ENCODE assay signal across 16 mouse cellular contexts in the genomic region with DNA sequence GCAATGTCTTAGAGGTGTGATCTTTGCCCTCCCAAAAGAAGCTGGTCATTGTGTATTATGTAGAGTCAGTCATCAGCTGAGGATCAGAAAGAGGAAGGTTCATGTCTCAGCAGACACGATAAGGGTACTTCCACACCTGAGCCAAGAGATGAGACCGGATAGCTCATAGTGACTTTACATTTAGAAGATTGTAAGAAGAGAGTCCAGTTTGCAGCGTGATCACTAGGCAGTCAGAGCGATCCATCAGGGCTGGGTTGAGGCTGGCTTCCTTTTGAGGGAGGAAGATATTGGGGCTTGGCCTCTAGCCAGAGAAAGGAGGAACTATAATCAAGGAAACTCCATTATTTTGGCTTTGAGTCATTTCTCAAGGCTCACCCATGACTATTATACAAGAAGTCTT. TPM values are rescaled to one million over a fixed set of nuclear protein-coding genes. Genes with fewer than 3 reads are reported as not detected.
DNase-seq lines count a peak whose midpoint lies in the region; ATAC-seq and TF ChIP-seq lines count a peak whose summit lies in the region.
"Had no signal": no experiment of that assay in that cellular context is flagged by ENCODE, and none has a peak within 500 bp of the region (broad histone marks: within the 10 kb centered on the region; RNA-seq: fewer than 3 reads in every experiment).

No protein-coding gene starts in this region.

- TF ChIP-seq CTCF in MEL (IDR thresholded peaks at IDR 0.05 in 2 of 3, conservative IDR thresholded peaks at IDR 0.05 in 1 of 3; ENCODE audit: control insufficient read depth in 1 of 3, insufficient read depth in 1 of 3, low read depth in 2 of 3, low read length in 3 of 3, poor library complexity in 1 of 3, severe bottlenecking in 1 of 3) = no peak

- peaks cover 14 to 23% of the 10 kb centered on the region in 2 experiments for H3K4me1 ChIP-seq in MEL (ENCODE audit: control insufficient read depth in 1 of 2, insufficient read depth in 2 of 2, low read length in 2 of 2)
- H3K4me1 ChIP-seq in heart, embryonic 12.5 days (replicated peaks) = peaks cover 50% of the 10 kb centered on the region

- H3K4me3 ChIP-seq in MEL (ENCODE audit: control insufficient read depth in 1 of 2, insufficient read depth in 1 of 2, low read depth in 2 of 2, low read length in 2 of 2) = no peak overlapping the region
- no peak overlapping the region for H3K4me3 ChIP-seq in heart, embryonic 12.5 days
- H3K4me3 ChIP-seq: limb, embryonic 15.5 days; midbrain, embryonic 10.5 days had no signal

- H3K9ac ChIP-seq in MEL (ENCODE audit: control insufficient read depth, low read depth, low read length, poor library complexity, severe bottlenecking) = no peak overlapping the region
- H3K9ac ChIP-seq in heart, embryonic 12.5 days = no peak overlapping the region
- H3K9ac ChIP-seq: limb, embryonic 15.5 days had no signal

- no peak for TF ChIP-seq POLR2A in MEL (IDR thresholded peaks at IDR 0.05; ENCODE audit: control insufficient read depth in 1 of 2, insufficient read depth in 1 of 2, low read depth in 1 of 2, low read length in 2 of 2, poor library complexity in 1 of 2)

- peak; percentile 42 to 45 for TF ChIP-seq EP300 in MEL (IDR thresholded peaks at IDR 0.05; ENCODE audit: low read depth in 1 of 2, low read length in 2 of 2)

- H3K27me3 ChIP-seq in MEL (ENCODE audit: control insufficient read depth in 1 of 2, insufficient read depth in 2 of 2, low read length in 2 of 2) = no peaks in the 10 kb centered on the region
- no peaks in the 10 kb centered on the region for H3K27me3 ChIP-seq in heart, embryonic 12.5 days (replicated peaks)
- H3K27me3 ChIP-seq: limb, embryonic 15.5 days had no signal

- no peak overlapping the region for H3K4me2 ChIP-seq in heart, embryonic 12.5 days
- H3K4me2 ChIP-seq: limb, embryonic 15.5 days had no signal

- 58% methylated on average over 4 of the region's 4 CpGs for WGBS in heart, embryonic 12.5 days

- H3K79me2 ChIP-seq in MEL (ENCODE audit: control insufficient read depth, insufficient read depth, low read length, poor library complexity) = no peaks in the 10 kb centered on the region

- peak; percentile 55 to 82 for DNase-seq in heart, adult 18-20 months
- DNase-seq in heart, postnatal 25 days (ENCODE audit: low spot score) = no peak
- peak; percentile 87 for DNase-seq in MEL (ENCODE audit: low read depth, low spot score)
- DNase-seq in lung, postnatal 14 days = peak; percentile 58
- DNase-seq in ovary, postnatal 36 days (ENCODE audit: low spot score) = no peak
- DNase-seq in left cerebral cortex, adult 8-10 months (ENCODE audit: low spot score in 2 of 2) = no peak
- DNase-seq in urinary bladder, postnatal 25 days (ENCODE audit: low spot score) = no peak
- DNase-seq: B cell, adult 2 months; cerebellum, adult 9-10 months; right cerebral cortex, adult 18-20 months had no signal

- TF ChIP-seq RAD21 in MEL (IDR thresholded peaks at IDR 0.05; ENCODE audit: low read depth, low read length) = no peak

- H3K27ac ChIP-seq in MEL (ENCODE audit: control insufficient read depth, low read depth, low read length) = no peak overlapping the region; the same call in 1 of the 2 replicates
- peak overlapping the region; percentile 61; the same call in 1 of the 2 replicates for H3K27ac ChIP-seq in heart, embryonic 12.5 days (ENCODE audit: poor library complexity, severe bottlenecking)
- H3K27ac ChIP-seq: limb, embryonic 15.5 days; midbrain, embryonic 10.5 days had no signal

- H3K9me3 ChIP-seq in MEL (replicated peaks; ENCODE audit: insufficient read depth, low read length) = no peaks in the 10 kb centered on the region
- H3K9me3 ChIP-seq in heart, embryonic 12.5 days (replicated peaks) = no peaks in the 10 kb centered on the region
- H3K9me3 ChIP-seq: limb, embryonic 15.5 days; midbrain, embryonic 10.5 days had no signal

- intact Hi-C loops in heart, postnatal 25 days (cut with DNase I) = no loop called here

- ATAC-seq in heart, embryonic 12.5 days (ENCODE audit: insufficient number of reproducible peaks, low FRiP score) = no peak

- H3K36me3 ChIP-seq in MEL (ENCODE audit: control insufficient read depth in 1 of 2, insufficient read depth in 2 of 2, low read length in 2 of 2) = peaks cover 0 to 28% of the 10 kb centered on the region in 2 experiments; a peak in 2 of 4 replicates
- H3K36me3 ChIP-seq in heart, embryonic 12.5 days = no peaks in the 10 kb centered on the region
- H3K36me3 ChIP-seq: limb, embryonic 15.5 days; midbrain, embryonic 10.5 days had no signal

TF ChIP-seq in MEL, 35 proteins besides CTCF, POLR2A, EP300 and RAD21:
- TF ChIP-seq RCOR1 (IDR thresholded peaks at IDR 0.05; ENCODE audit: low read depth, low read length) = peak; percentile 63
- peak; percentile 22; the same call in 1 of the 2 replicates for TF ChIP-seq SIN3A (IDR thresholded peaks at IDR 0.05; ENCODE audit: low read length)
- TF ChIP-seq USF2 (IDR thresholded peaks at IDR 0.05; ENCODE audit: borderline replicate concordance in 1 of 2, insufficient read depth in 1 of 2, low read depth in 1 of 2, low read length in 2 of 2) = no peak
- peak; percentile 71 for TF ChIP-seq ETS1 (IDR thresholded peaks at IDR 0.05; ENCODE audit: low read depth, low read length)

RNA-seq across cellular contexts. Expression of gene Numb, which starts 6.0 kb away (rescaled TPM):
- 10 to 100 TPM; 26.9 to 27.3 TPM for total RNA-seq in heart, adult 18-20 months (2021)
- 10 to 100 TPM; 29.5 to 36.3 TPM for total RNA-seq in heart, postnatal 25 days (2021)
- 8.4 and 10.6 TPM in 2 replicates for total RNA-seq in MEL (2012; rRNA removed)
- 10 to 100 TPM in 1 of 2 experiments, not detected in 1; 14.6 TPM for polyA plus RNA-seq in MEL (2012; ENCODE audit: insufficient read depth in 1 of 2, insufficient read length in 2 of 2, low read depth in 1 of 2, low replicate concordance in 2 of 2, missing spikeins in 1 of 2)
- 40.6 and 43.7 TPM in 2 replicates for polyA plus RNA-seq in heart, embryonic 12.5 days (2016; fragmentation: Nextera tagmentation; extraction: Ambion mirVana)
- total RNA-seq in left cerebral cortex, adult 8-10 months (2022) = 10 to 100 TPM; 57.3 to 67.8 (median 60.5) TPM

RNA-seq across cellular contexts. Expression of gene Riox1, which starts 22.7 kb away (rescaled TPM):
- 1 to 10 TPM; 4.4 TPM for total RNA-seq in heart, adult 18-20 months (2021)
- total RNA-seq in heart, postnatal 25 days (2021) = 1 to 10 TPM; 5.2 to 5.5 TPM
- 43.4 and 46.6 TPM in 2 replicates for total RNA-seq in MEL (2012; rRNA removed)
- 10 to 100 TPM in 1 of 2 experiments, not detected in 1; 47.1 TPM for polyA plus RNA-seq in MEL (2012; ENCODE audit: insufficient read depth in 1 of 2, insufficient read length in 2 of 2, low read depth in 1 of 2, low replicate concordance in 2 of 2, missing spikeins in 1 of 2)
- 14.7 and 16.5 TPM in 2 replicates for polyA plus RNA-seq in heart, embryonic 12.5 days (2016; fragmentation: Nextera tagmentation; extraction: Ambion mirVana)
- total RNA-seq in left cerebral cortex, adult 8-10 months (2022) = 10 to 100 TPM; 15.6 to 19.2 (median 16.2) TPM

RNA-seq across cellular contexts. Expression of gene Heatr4, which starts 56.9 kb away (rescaled TPM):
- not detected for total RNA-seq in heart, adult 18-20 months (2021)
- total RNA-seq in heart, postnatal 25 days (2021) = not detected
- total RNA-seq in MEL (2012; rRNA removed) = not detected in 2 replicates
- polyA plus RNA-seq in MEL (2012; ENCODE audit: insufficient read depth in 1 of 2, insufficient read length in 2 of 2, low read depth in 1 of 2, low replicate concordance in 2 of 2, missing spikeins in 1 of 2) = under 1 TPM in 1 of 2 experiments, not detected in 1; 0.03 TPM
- not detected in 2 replicates for polyA plus RNA-seq in heart, embryonic 12.5 days (2016; fragmentation: Nextera tagmentation; extraction: Ambion mirVana)
- total RNA-seq in left cerebral cortex, adult 8-10 months (2022) = not detected
- total RNA-seq: adrenal gland, postnatal 36 days; gastrocnemius, adult 18-20 months had no signal
- polyA plus RNA-seq: limb, embryonic 15.5 days; midbrain, embryonic 10.5 days; neural tube, embryonic 11.5 days had no signal

RNA-seq across cellular contexts. Expression of gene Acot2, which starts 59.9 kb away (rescaled TPM):
- total RNA-seq in heart, adult 18-20 months (2021) = 100 to 1,000 TPM; 120 to 125 TPM
- 100 to 1,000 TPM; 100 to 107 TPM for total RNA-seq in heart, postnatal 25 days (2021)
- total RNA-seq in MEL (2012; rRNA removed) = 9.8 and 14.6 TPM in 2 replicates
- 10 to 100 TPM in 1 of 2 experiments, not detected in 1; 13.0 TPM for polyA plus RNA-seq in MEL (2012; ENCODE audit: insufficient read depth in 1 of 2, insufficient read length in 2 of 2, low read depth in 1 of 2, low replicate concordance in 2 of 2, missing spikeins in 1 of 2)
- 43.8 and 45.1 TPM in 2 replicates for polyA plus RNA-seq in heart, embryonic 12.5 days (2016; fragmentation: Nextera tagmentation; extraction: Ambion mirVana)
- total RNA-seq in left cerebral cortex, adult 8-10 months (2022) = 1 to 10 TPM; 8.1 to 9.4 (median 8.8) TPM

Comparison
In these comparisons a context has a peak if more than half of its experiments do, and no peak if none do; other contexts are left out.
1. DNase-seq: peak in heart, adult 18-20 months (2 of 2), MEL (single experiment) and lung, postnatal 14 days (single experiment); none in heart, postnatal 25 days (single experiment), ovary, postnatal 36 days (single experiment), left cerebral cortex, adult 8-10 months (0 of 2) and urinary bladder, postnatal 25 days (single experiment).